Mouse (Mus musculus) ES-E14 (cell line): ENCODE results near the gene Prdm5. TPM values are rescaled to one million over a fixed set of nuclear protein-coding genes. Genes with fewer than 3 reads are reported as not detected.

Experiments used
- DNase-seq: peaks from one replicate; pipeline ENCODE4 v3.0.0-alpha.2; 2013; ENCODE audit warnings: low read depth, low spot score
- H3K27ac ChIP-seq: 2 replicates; pipeline ENCODE4 v1.5.1; 2012; ENCODE audit warnings: low read depth, mild to moderate bottlenecking, low read length, moderate library complexity, mixed read lengths; ENCODE audit not compliant: poor library complexity, insufficient read depth, severe bottlenecking
- H3K36me3 ChIP-seq: 2 replicates; pipeline ENCODE4 v1.6.1; 2012; ENCODE audit warnings: mild to moderate bottlenecking, low read length, moderate library complexity, mixed read lengths; ENCODE audit not compliant: control insufficient read depth, poor library complexity, insufficient read depth, severe bottlenecking
- H3K4me1 ChIP-seq, 2 experiments: fragments of 150-350 bp in 1 of 2; sonication (generic) in 1 of 2; 2 replicates each; pipeline ENCODE4 v1.6.1; 2012; ENCODE audit warnings: low read length in 2 of 2, mild to moderate bottlenecking in 1 of 2, mixed read lengths in 1 of 2; ENCODE audit not compliant: control insufficient read depth in 2 of 2, insufficient read depth in 2 of 2, poor library complexity in 1 of 2
- H3K4me3 ChIP-seq, 2 experiments: fragments of 150-350 bp in 1 of 2; sonication (generic) in 1 of 2; 2 replicates each; pipeline ENCODE4 v1.5.1; 2012; ENCODE audit warnings: low read length in 2 of 2, low read depth in 1 of 2, mild to moderate bottlenecking in 1 of 2, mixed read lengths in 1 of 2; ENCODE audit not compliant: insufficient read depth in 1 of 2, poor library complexity in 1 of 2, severe bottlenecking in 1 of 2
- H3K9ac ChIP-seq: 2 replicates; pipeline ENCODE4 v1.6.1; 2012; ENCODE audit warnings: low read depth, mild to moderate bottlenecking, low read length, mixed read lengths; ENCODE audit not compliant: poor library complexity, insufficient read depth, severe bottlenecking
- H3K9me3 ChIP-seq: fragments of 150-350 bp; sonication (generic); 2 replicates; pipeline ENCODE4 v1.6.1; 2012; ENCODE audit warnings: low read depth, mild to moderate bottlenecking, low read length; ENCODE audit not compliant: control insufficient read depth, insufficient read depth
- CHD2 ChIP-seq: IDR thresholded peaks from 2 replicates; pipeline ENCODE4 v1.6.1; 2014; ENCODE audit warnings: mild to moderate bottlenecking, low read depth, low read length, inconsistent platforms
- HCFC1 ChIP-seq: IDR thresholded peaks from 2 replicates; pipeline ENCODE4 v1.6.1; 2012; ENCODE audit warnings: low read length, inconsistent platforms, borderline replicate concordance; ENCODE audit not compliant: insufficient read depth
- MAFK ChIP-seq: IDR thresholded peaks from 2 replicates; pipeline ENCODE4 v1.6.1; 2014; ENCODE audit warnings: mild to moderate bottlenecking, low read depth, low read length, inconsistent platforms; ENCODE audit not compliant: insufficient read depth
- ZC3H11A ChIP-seq: IDR thresholded peaks from 2 replicates; pipeline ENCODE4 v1.6.1; 2012; ENCODE audit warnings: low read depth, mild to moderate bottlenecking, inconsistent platforms, low read length, borderline replicate concordance
- ZNF384 ChIP-seq: IDR thresholded peaks from 2 replicates; pipeline ENCODE4 v1.6.1; 2012; ENCODE audit warnings: low read depth, low read length, inconsistent platforms
- in situ Hi-C, 2 experiments: fragments of 600-800 bp; cut with MboI; formaldehyde crosslinking; loops; one replicate each; pipeline ENCODE4 v1.15.1; 2025; ENCODE audit warnings: low sequenced_read_pairs in 2 of 2, inconsistent platforms in 1 of 2; ENCODE audit not compliant: unreplicated experiment in 2 of 2
- total RNA-seq: library from RNA; depleted of rRNA; stranded (reverse); fragments of 300-350 nt; gene quantifications from 2 replicates; pipeline ENCODE4 v1.2.3, GENCODE M21; 2012

Prdm5 gene
- total RNA-seq, 1 experiment = 26.1 TPM

DNA sequence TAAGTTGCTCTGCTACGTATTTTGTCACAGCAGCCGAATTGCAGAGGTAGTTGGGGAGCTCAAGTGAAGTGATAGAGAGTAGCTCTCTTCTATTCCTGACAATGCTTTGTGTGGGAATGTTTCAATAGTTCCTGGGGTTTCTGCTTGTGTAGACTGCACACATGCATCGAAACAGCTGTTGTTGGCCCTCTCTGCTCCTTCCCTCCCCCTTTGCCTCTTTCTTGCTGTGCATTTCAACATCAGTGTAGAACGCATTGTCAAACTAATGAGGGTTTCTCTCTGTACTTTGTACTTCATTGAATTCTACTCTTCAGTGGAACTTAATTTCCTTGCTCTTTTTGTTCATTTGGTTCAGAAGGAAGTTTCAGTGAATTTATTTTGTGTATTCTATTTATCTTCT lies 75.8 kb downstream of the Prdm5 start:
- Histone ChIP-seq H3K4me1 (no peaks in the 10 kb centered on the region), H3K9ac (no peak overlapping the region), H3K4me3 (no peak overlapping the region), H3K27ac (no peak overlapping the region), H3K9me3 (no peaks in the 10 kb centered on the region), H3K36me3 (peaks cover 6% of the 10 kb centered on the region; the same call in 1 of the 2 replicates)
- no peak for DNase-seq
- in situ Hi-C loops = no loop called here
- no peak for TF ChIP-seq CHD2
- TF ChIP-seq ZC3H11A = no peak
- no peak for TF ChIP-seq HCFC1
- TF ChIP-seq ZNF384 = no peak
- TF ChIP-seq MAFK = no peak

GRCm38 (mm10) chr6:65860609-65861008 lies 81.8 kb downstream of the Prdm5 start:
- DNase-seq = no peak

DNA sequence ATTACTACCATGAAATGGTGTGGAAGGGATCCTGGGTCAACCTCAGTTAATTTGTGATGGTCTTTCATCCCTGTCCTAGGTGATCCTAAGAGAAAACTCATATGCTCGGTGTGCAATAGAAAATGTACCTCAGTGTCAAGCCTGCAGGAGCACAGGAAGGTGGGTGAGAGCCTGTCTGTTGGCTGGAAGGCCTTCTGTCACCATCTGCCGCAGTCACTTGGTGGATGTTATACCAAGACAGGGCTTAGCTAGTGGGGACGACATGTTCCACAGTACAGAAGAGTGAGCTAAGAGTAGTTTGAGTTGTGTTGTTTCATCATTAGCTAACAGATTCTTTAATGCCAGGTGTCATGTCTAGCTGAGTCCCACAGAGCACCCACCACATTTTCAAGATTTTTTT lies 84.0 kb downstream of the Prdm5 start:
- Histone ChIP-seq H3K9me3 (no peaks in the 10 kb centered on the region), H3K36me3 (peaks cover 12% of the 10 kb centered on the region), H3K27ac (no peak overlapping the region), H3K4me3 (no peak overlapping the region), H3K9ac (no peak overlapping the region), H3K4me1 (no peaks in the 10 kb centered on the region)
- in situ Hi-C loops = no loop called here
- TF ChIP-seq ZC3H11A (no peak), CHD2 (no peak), MAFK (no peak), HCFC1 (no peak), ZNF384 (no peak)
- no peak for DNase-seq

More at GRCm38 (mm10) chr6:65860609-65861008, 81.8 kb downstream of the Prdm5 start:
- no peak overlapping the region for H3K9ac ChIP-seq
- in situ Hi-C loops = no loop called here
- H3K4me3 ChIP-seq = no peak overlapping the region
- no peak for TF ChIP-seq ZC3H11A
- no peak for TF ChIP-seq HCFC1
- TF ChIP-seq ZNF384 = no peak
- TF ChIP-seq MAFK = no peak
- TF ChIP-seq CHD2 = no peak
- peaks cover 12% of the 10 kb centered on the region for H3K36me3 ChIP-seq
- H3K27ac ChIP-seq = no peak overlapping the region
- H3K9me3 ChIP-seq = no peaks in the 10 kb centered on the region
- no peaks in the 10 kb centered on the region for H3K4me1 ChIP-seq

GRCm38 (mm10) chr6:65864233-65864632 lies 85.4 kb downstream of the Prdm5 start:
- Histone ChIP-seq H3K4me3 (no peak overlapping the region), H3K27ac (no peak overlapping the region), H3K4me1 (no peaks in the 10 kb centered on the region), H3K9ac (no peak overlapping the region), H3K9me3 (no peaks in the 10 kb centered on the region), H3K36me3 (peaks cover 10% of the 10 kb centered on the region)
- in situ Hi-C loops = no loop called here
- no peak for DNase-seq
- no peak for TF ChIP-seq CHD2

DNA sequence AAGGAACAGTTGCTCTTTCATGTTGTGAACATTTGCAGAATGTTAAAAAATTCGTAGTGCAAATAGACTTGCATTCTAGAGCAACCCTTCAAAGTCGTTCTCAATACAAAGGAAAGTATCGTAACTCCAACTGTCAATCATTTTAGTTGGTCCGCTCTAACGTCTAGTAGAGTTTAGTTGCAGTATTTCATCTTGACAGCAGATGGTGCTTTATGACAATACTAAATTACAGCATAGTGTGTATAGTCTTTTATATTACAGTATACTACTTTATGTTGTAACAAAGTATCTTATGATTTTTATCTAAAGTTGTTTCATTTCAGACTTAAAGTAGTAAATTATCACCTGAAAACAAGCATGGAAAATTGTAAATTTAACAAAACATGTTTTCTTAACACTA lies 86.1 kb downstream of the Prdm5 start:
- Histone ChIP-seq H3K27ac (no peak overlapping the region), H3K4me1 (no peaks in the 10 kb centered on the region), H3K9me3 (no peaks in the 10 kb centered on the region), H3K9ac (no peak overlapping the region), H3K36me3 (peaks cover 9% of the 10 kb centered on the region), H3K4me3 (no peak overlapping the region)
- DNase-seq = no peak
- TF ChIP-seq HCFC1 = no peak
- no peak for TF ChIP-seq ZNF384
- TF ChIP-seq CHD2 = no peak
- no peak for TF ChIP-seq MAFK
- TF ChIP-seq ZC3H11A = no peak
- in situ Hi-C loops = no loop called here
